Comparison of ENCODE assay signal across 29 mouse cellular contexts in the genomic region with DNA sequence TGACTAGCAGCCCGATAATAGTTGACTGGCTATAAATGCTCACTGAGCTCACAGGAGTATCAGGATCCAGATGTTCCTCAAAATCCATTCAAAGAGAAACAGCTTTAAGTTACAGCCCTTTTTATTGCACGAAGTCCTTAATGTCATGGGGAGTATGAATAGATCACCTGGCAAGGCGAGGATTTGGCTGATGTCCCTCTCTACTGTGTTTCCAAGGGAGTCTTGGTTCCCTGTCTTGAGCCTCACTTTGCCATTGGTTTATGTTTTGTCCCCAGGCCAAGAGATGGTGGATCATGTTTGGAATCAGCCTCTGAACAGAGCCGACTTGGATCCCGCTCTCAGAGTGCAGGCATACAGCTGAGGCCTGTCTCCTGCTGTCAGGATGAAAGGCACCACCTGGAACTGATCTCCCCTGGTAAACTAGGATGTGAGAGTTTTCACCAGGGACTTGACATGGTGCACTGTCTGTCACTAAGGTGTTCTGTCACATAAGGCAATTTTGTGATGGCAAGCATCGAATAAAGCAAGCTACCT. TPM values are rescaled to one million over a fixed set of nuclear protein-coding genes. Genes with fewer than 3 reads are reported as not detected.
DNase-seq lines count a peak whose midpoint lies in the region; ATAC-seq and TF ChIP-seq lines count a peak whose summit lies in the region.
"Had no signal": no experiment of that assay in that cellular context is flagged by ENCODE, and none has a peak within 500 bp of the region (broad histone marks: within the 10 kb centered on the region; RNA-seq: fewer than 3 reads in every experiment).

No protein-coding gene starts in this region.

- no peak for DNase-seq in intestine, embryonic 14.5 days (ENCODE audit: low spot score)
- DNase-seq in kidney, postnatal 0 days (ENCODE audit: low spot score), result peak; percentile 1
- no peak for DNase-seq in kidney, adult 8-10 months
- no peak for DNase-seq in stomach, postnatal 0 days (ENCODE audit: low spot score)
- DNase-seq in right cerebral cortex, postnatal 14 days, result no peak
- DNase-seq: adrenal gland, adult 2 months; adrenal gland, postnatal 14 days; B cell, adult 2 months; cerebellum, adult 11 months; cerebellum, adult 2 months; cerebellum, adult 9-11 months; cerebellum, postnatal 25 days; forebrain, postnatal 0 days; gastrocnemius, postnatal 25 days; heart, adult 2 months had no signal

- H3K4me3 ChIP-seq in intestine, embryonic 14.5 days (ENCODE audit: low read depth, low read length), result no peak overlapping the region
- no peak overlapping the region for H3K4me3 ChIP-seq in intestine, embryonic 16.5 days (ENCODE audit: low read length)
- H3K4me3 ChIP-seq in kidney, postnatal 0 days (replicated peaks; ENCODE audit: low read depth, low read length), result no peak overlapping the region
- H3K4me3 ChIP-seq in stomach, embryonic 14.5 days (ENCODE audit: low read depth, low read length), result no peak overlapping the region
- no peak overlapping the region for H3K4me3 ChIP-seq in stomach, postnatal 0 days (ENCODE audit: low read depth, low read length)
- no peak overlapping the region for H3K4me3 ChIP-seq in stomach, embryonic 16.5 days (replicated peaks; ENCODE audit: low read length)
- H3K4me3 ChIP-seq: embryonic facial prominence, embryonic 12.5 days; embryonic facial prominence, embryonic 15.5 days; heart, adult 2 months; hindbrain, embryonic 12.5 days; hindbrain, embryonic 15.5 days had no signal

- H3K4me1 ChIP-seq in intestine, embryonic 14.5 days (replicated peaks; ENCODE audit: control insufficient read depth, insufficient read depth, low read length), result no peaks in the 10 kb centered on the region
- no peaks in the 10 kb centered on the region for H3K4me1 ChIP-seq in intestine, embryonic 16.5 days (ENCODE audit: control insufficient read depth, insufficient read depth, low read length)
- no peaks in the 10 kb centered on the region for H3K4me1 ChIP-seq in kidney, postnatal 0 days (replicated peaks; ENCODE audit: insufficient read depth, low read length)
- H3K4me1 ChIP-seq in stomach, embryonic 14.5 days (ENCODE audit: control insufficient read depth, insufficient read depth, low read length), result no peaks in the 10 kb centered on the region
- no peaks in the 10 kb centered on the region for H3K4me1 ChIP-seq in stomach, postnatal 0 days (replicated peaks; ENCODE audit: control insufficient read depth, insufficient read depth)
- H3K4me1 ChIP-seq in stomach, embryonic 16.5 days (ENCODE audit: control insufficient read depth, insufficient read depth, low read length), result peaks cover 4% of the 10 kb centered on the region; the same call in 1 of the 2 replicates
- H3K4me1 ChIP-seq: embryonic facial prominence, embryonic 12.5 days; embryonic facial prominence, embryonic 15.5 days; hindbrain, embryonic 12.5 days; hindbrain, embryonic 15.5 days had no signal

- no peaks in the 10 kb centered on the region for H3K9me3 ChIP-seq in intestine, embryonic 14.5 days (ENCODE audit: control insufficient read depth, low read length)
- no peaks in the 10 kb centered on the region for H3K9me3 ChIP-seq in intestine, embryonic 16.5 days (ENCODE audit: control insufficient read depth, low read length)
- H3K9me3 ChIP-seq in kidney, postnatal 0 days (replicated peaks; ENCODE audit: low read length), result no peaks in the 10 kb centered on the region
- no peaks in the 10 kb centered on the region for H3K9me3 ChIP-seq in stomach, embryonic 14.5 days (ENCODE audit: control insufficient read depth, low read depth, low read length)
- no peaks in the 10 kb centered on the region for H3K9me3 ChIP-seq in stomach, postnatal 0 days (ENCODE audit: control insufficient read depth, low read length)
- no peaks in the 10 kb centered on the region for H3K9me3 ChIP-seq in stomach, embryonic 16.5 days (replicated peaks; ENCODE audit: control insufficient read depth, low read length)
- H3K9me3 ChIP-seq: embryonic facial prominence, embryonic 12.5 days; embryonic facial prominence, embryonic 15.5 days; hindbrain, embryonic 12.5 days; hindbrain, embryonic 15.5 days had no signal

- TF ChIP-seq CTCF in kidney, postnatal 0 days (IDR thresholded peaks at IDR 0.05; ENCODE audit: low read depth), result no peak
- TF ChIP-seq CTCF in stomach, postnatal 0 days (IDR thresholded peaks at IDR 0.05; ENCODE audit: low read depth), result no peak

- no peak overlapping the region for H3K27ac ChIP-seq in intestine, embryonic 14.5 days (ENCODE audit: low read depth)
- H3K27ac ChIP-seq in intestine, embryonic 16.5 days (ENCODE audit: low read length), result no peak overlapping the region
- no peak overlapping the region for H3K27ac ChIP-seq in kidney, postnatal 0 days
- no peak overlapping the region for H3K27ac ChIP-seq in stomach, embryonic 14.5 days (ENCODE audit: low read length)
- H3K27ac ChIP-seq in stomach, postnatal 0 days (replicated peaks), result no peak overlapping the region
- H3K27ac ChIP-seq in stomach, embryonic 16.5 days (ENCODE audit: low read length), result no peak overlapping the region
- H3K27ac ChIP-seq: embryonic facial prominence, embryonic 12.5 days; embryonic facial prominence, embryonic 15.5 days; heart, adult 2 months; hindbrain, embryonic 12.5 days; hindbrain, embryonic 15.5 days had no signal

- no peaks in the 10 kb centered on the region for H3K36me3 ChIP-seq in intestine, embryonic 14.5 days (ENCODE audit: control insufficient read depth, insufficient read depth, low read length)
- no peaks in the 10 kb centered on the region for H3K36me3 ChIP-seq in intestine, embryonic 16.5 days (ENCODE audit: control insufficient read depth, insufficient read depth, low read length)
- no peaks in the 10 kb centered on the region for H3K36me3 ChIP-seq in kidney, postnatal 0 days (ENCODE audit: insufficient read depth, low read length)
- H3K36me3 ChIP-seq in stomach, embryonic 14.5 days (ENCODE audit: control insufficient read depth, insufficient read depth, low read length), result no peaks in the 10 kb centered on the region
- no peaks in the 10 kb centered on the region for H3K36me3 ChIP-seq in stomach, postnatal 0 days (ENCODE audit: control insufficient read depth, insufficient read depth, low read length)
- H3K36me3 ChIP-seq in stomach, embryonic 16.5 days (ENCODE audit: control insufficient read depth, insufficient read depth, low read length), result no peaks in the 10 kb centered on the region
- H3K36me3 ChIP-seq: embryonic facial prominence, embryonic 12.5 days; embryonic facial prominence, embryonic 15.5 days; hindbrain, embryonic 12.5 days; hindbrain, embryonic 15.5 days had no signal

- TF ChIP-seq EP300 in stomach, postnatal 0 days (optimal IDR thresholded peaks at IDR 0.05), result no peak

- no peaks in the 10 kb centered on the region for H3K27me3 ChIP-seq in intestine, embryonic 14.5 days (replicated peaks; ENCODE audit: control insufficient read depth, insufficient read depth, low read length)
- H3K27me3 ChIP-seq in intestine, embryonic 16.5 days (replicated peaks; ENCODE audit: control insufficient read depth, insufficient read depth, low read length), result no peaks in the 10 kb centered on the region
- H3K27me3 ChIP-seq in kidney, postnatal 0 days (ENCODE audit: insufficient read depth, low read length), result no peaks in the 10 kb centered on the region
- H3K27me3 ChIP-seq in stomach, embryonic 14.5 days (ENCODE audit: control insufficient read depth, insufficient read depth, low read length), result no peaks in the 10 kb centered on the region
- H3K27me3 ChIP-seq in stomach, postnatal 0 days (ENCODE audit: control insufficient read depth, insufficient read depth, low read length), result no peaks in the 10 kb centered on the region
- no peaks in the 10 kb centered on the region for H3K27me3 ChIP-seq in stomach, embryonic 16.5 days (ENCODE audit: control insufficient read depth, insufficient read depth, low read length)
- H3K27me3 ChIP-seq: embryonic facial prominence, embryonic 12.5 days; embryonic facial prominence, embryonic 15.5 days; hindbrain, embryonic 12.5 days; hindbrain, embryonic 15.5 days had no signal

- ATAC-seq in intestine, embryonic 14.5 days (replicated peaks; ENCODE audit: low FRiP score, low TSS enrichment, low read depth), result 0 out of 2 replicates have a peak, but pooled peaks have one; percentile 23
- ATAC-seq in intestine, embryonic 16.5 days, result no peak
- ATAC-seq in kidney, postnatal 0 days (replicated peaks; ENCODE audit: low FRiP score, low read depth), result no peak
- ATAC-seq in stomach, embryonic 14.5 days (ENCODE audit: insufficient number of reproducible peaks, insufficient read depth, low FRiP score, low read depth), result peak; percentile 59; the same call in 1 of the 2 replicates
- ATAC-seq in stomach, postnatal 0 days (ENCODE audit: low FRiP score, low TSS enrichment), result no peak
- peak; percentile 56; the same call in 1 of the 2 replicates for ATAC-seq in stomach, embryonic 16.5 days (ENCODE audit: insufficient read depth, low FRiP score)
- ATAC-seq: forebrain, embryonic 14.5 days; forebrain, postnatal 0 days had no signal

- WGBS in intestine, embryonic 14.5 days, result 60% methylated on average over 6 of the region's 6 CpGs
- WGBS in intestine, embryonic 16.5 days, result 63% methylated on average over 6 of the region's 6 CpGs
- 35% methylated on average over 6 of the region's 6 CpGs for WGBS in kidney, postnatal 0 days
- WGBS in stomach, embryonic 14.5 days, result 49% methylated on average over 6 of the region's 6 CpGs
- 46% methylated on average over 6 of the region's 6 CpGs for WGBS in stomach, postnatal 0 days
- 51% methylated on average over 6 of the region's 6 CpGs for whole genome bisulfite sequencing in stomach, embryonic 16.5 days

- no peak overlapping the region for H3K4me2 ChIP-seq in intestine, embryonic 14.5 days (ENCODE audit: low read length)
- no peak overlapping the region for H3K4me2 ChIP-seq in intestine, embryonic 16.5 days (ENCODE audit: low read depth, low read length)
- H3K4me2 ChIP-seq in kidney, postnatal 0 days (ENCODE audit: low read length), result no peak overlapping the region
- no peak overlapping the region for H3K4me2 ChIP-seq in stomach, embryonic 14.5 days (replicated peaks; ENCODE audit: low read depth, low read length)
- H3K4me2 ChIP-seq in stomach, postnatal 0 days (replicated peaks; ENCODE audit: low read depth), result no peak overlapping the region
- no peak overlapping the region for H3K4me2 ChIP-seq in stomach, embryonic 16.5 days (ENCODE audit: low read depth, low read length)
- H3K4me2 ChIP-seq: embryonic facial prominence, embryonic 12.5 days; embryonic facial prominence, embryonic 15.5 days; heart, embryonic 11.5 days; hindbrain, embryonic 12.5 days; hindbrain, embryonic 15.5 days had no signal

- no peak overlapping the region for H3K9ac ChIP-seq in intestine, embryonic 14.5 days (ENCODE audit: low read length)
- no peak overlapping the region for H3K9ac ChIP-seq in intestine, embryonic 16.5 days (ENCODE audit: low read depth, low read length)
- no peak overlapping the region for H3K9ac ChIP-seq in kidney, postnatal 0 days (ENCODE audit: low read depth, low read length)
- H3K9ac ChIP-seq in stomach, embryonic 14.5 days (replicated peaks; ENCODE audit: low read depth, low read length), result no peak overlapping the region
- H3K9ac ChIP-seq in stomach, postnatal 0 days (ENCODE audit: low read length), result no peak overlapping the region
- no peak overlapping the region for H3K9ac ChIP-seq in stomach, embryonic 16.5 days (ENCODE audit: low read length)
- H3K9ac ChIP-seq: embryonic facial prominence, embryonic 12.5 days; embryonic facial prominence, embryonic 15.5 days; forebrain, postnatal 0 days; hindbrain, embryonic 12.5 days; hindbrain, embryonic 15.5 days had no signal

RNA-seq across cellular contexts. Expression of gene Khdc1b, which starts 7.8 kb away (rescaled TPM):
- 0.12 and 0.20 TPM in 2 replicates for polyA plus RNA-seq in intestine, embryonic 14.5 days (2014; fragmentation: Nextera tagmentation; extraction: Ambion mirVana)
- polyA plus RNA-seq in intestine, embryonic 16.5 days (2015; fragmentation: Nextera tagmentation; extraction: Ambion mirVana), result 0.10 TPM in 1 of 2 replicates, not detected in the other
- polyA plus RNA-seq in kidney, postnatal 0 days (2015; fragmentation: Nextera tagmentation; extraction: Ambion mirVana), result 0.07 TPM in 1 of 2 replicates, not detected in the other
- polyA plus RNA-seq in stomach, embryonic 14.5 days (2014; fragmentation: Nextera tagmentation; extraction: Ambion mirVana), result 0.14 and 0.22 TPM in 2 replicates
- 0.04 TPM in 2 replicates for polyA plus RNA-seq in stomach, postnatal 0 days (2015; fragmentation: Nextera tagmentation; extraction: Ambion mirVana)
- polyA plus RNA-seq in stomach, embryonic 16.5 days (2015; fragmentation: Nextera tagmentation; extraction: Ambion mirVana), result not detected in 2 replicates
- polyA plus RNA-seq: adrenal gland, adult 2 months; cerebellum, adult 2 months; forebrain, embryonic 11.5 days; forebrain, embryonic 14.5 days; frontal cortex, adult 2 months; gonadal fat pad, adult 2 months; heart, adult 2 months; heart, embryonic 11.5 days; heart, embryonic 14.5 days; heart, postnatal 0 days had no signal

RNA-seq across cellular contexts. Expression of gene Khdc1c, which starts 23.1 kb away (rescaled TPM):
- polyA plus RNA-seq in intestine, embryonic 14.5 days (2014; fragmentation: Nextera tagmentation; extraction: Ambion mirVana), result not detected in 2 replicates
- not detected in 2 replicates for polyA plus RNA-seq in intestine, embryonic 16.5 days (2015; fragmentation: Nextera tagmentation; extraction: Ambion mirVana)
- not detected in 2 replicates for polyA plus RNA-seq in kidney, postnatal 0 days (2015; fragmentation: Nextera tagmentation; extraction: Ambion mirVana)
- polyA plus RNA-seq in stomach, embryonic 14.5 days (2014; fragmentation: Nextera tagmentation; extraction: Ambion mirVana), result not detected in 2 replicates
- polyA plus RNA-seq in stomach, postnatal 0 days (2015; fragmentation: Nextera tagmentation; extraction: Ambion mirVana), result not detected in 2 replicates
- polyA plus RNA-seq in stomach, embryonic 16.5 days (2015; fragmentation: Nextera tagmentation; extraction: Ambion mirVana), result not detected in 2 replicates
- polyA plus RNA-seq: adrenal gland, adult 2 months; cerebellum, adult 2 months; embryonic facial prominence, embryonic 12.5 days; embryonic facial prominence, embryonic 15.5 days; forebrain, embryonic 11.5 days; forebrain, embryonic 14.5 days; forebrain, postnatal 0 days; frontal cortex, adult 2 months; heart, adult 2 months; heart, embryonic 11.5 days; heart, embryonic 14.5 days; heart, postnatal 0 days; hindbrain, embryonic 12.5 days; hindbrain, embryonic 15.5 days had no signal

RNA-seq across cellular contexts. Expression of gene Khdc1a, which starts 41.8 kb away (rescaled TPM):
- not detected in 2 replicates for polyA plus RNA-seq in intestine, embryonic 14.5 days (2014; fragmentation: Nextera tagmentation; extraction: Ambion mirVana)
- polyA plus RNA-seq in intestine, embryonic 16.5 days (2015; fragmentation: Nextera tagmentation; extraction: Ambion mirVana), result not detected in 2 replicates
- not detected in 2 replicates for polyA plus RNA-seq in kidney, postnatal 0 days (2015; fragmentation: Nextera tagmentation; extraction: Ambion mirVana)
- not detected in 2 replicates for polyA plus RNA-seq in stomach, embryonic 14.5 days (2014; fragmentation: Nextera tagmentation; extraction: Ambion mirVana)
- 0.05 and 0.12 TPM in 2 replicates for polyA plus RNA-seq in stomach, postnatal 0 days (2015; fragmentation: Nextera tagmentation; extraction: Ambion mirVana)
- polyA plus RNA-seq in stomach, embryonic 16.5 days (2015; fragmentation: Nextera tagmentation; extraction: Ambion mirVana), result not detected in 2 replicates
- polyA plus RNA-seq: adrenal gland, adult 2 months; cerebellum, adult 2 months; embryonic facial prominence, embryonic 12.5 days; embryonic facial prominence, embryonic 15.5 days; forebrain, embryonic 11.5 days; forebrain, embryonic 14.5 days; forebrain, postnatal 0 days; frontal cortex, adult 2 months; heart, adult 2 months; heart, embryonic 11.5 days; heart, embryonic 14.5 days; heart, postnatal 0 days; hindbrain, embryonic 12.5 days; hindbrain, embryonic 15.5 days had no signal

Comparison
In these comparisons a context has a peak if more than half of its experiments do, and no peak if none do; other contexts are left out.
1. ATAC-seq: peak in intestine, embryonic 14.5 days (single experiment), stomach, embryonic 14.5 days (single experiment) and stomach, embryonic 16.5 days (single experiment); none in intestine, embryonic 16.5 days (single experiment), kidney, postnatal 0 days (single experiment) and stomach, postnatal 0 days (single experiment).